Mouse (Mus musculus) megakaryocyte, embryonic 14.5 days (primary cell): ENCODE measurements around the gene Eepd1.

Experiments
- FLI1 ChIP-seq: IDR thresholded peaks from 2 replicates; pipeline ENCODE4 v1.6.1; 2012; ENCODE audit warnings: low read length, inconsistent platforms, mixed read lengths
- GATA1 ChIP-seq: IDR thresholded peaks from 3 replicates; pipeline ENCODE4 v1.6.1; 2012; ENCODE audit warnings: mixed read lengths, low read length, inconsistent platforms, borderline replicate concordance

DNA sequence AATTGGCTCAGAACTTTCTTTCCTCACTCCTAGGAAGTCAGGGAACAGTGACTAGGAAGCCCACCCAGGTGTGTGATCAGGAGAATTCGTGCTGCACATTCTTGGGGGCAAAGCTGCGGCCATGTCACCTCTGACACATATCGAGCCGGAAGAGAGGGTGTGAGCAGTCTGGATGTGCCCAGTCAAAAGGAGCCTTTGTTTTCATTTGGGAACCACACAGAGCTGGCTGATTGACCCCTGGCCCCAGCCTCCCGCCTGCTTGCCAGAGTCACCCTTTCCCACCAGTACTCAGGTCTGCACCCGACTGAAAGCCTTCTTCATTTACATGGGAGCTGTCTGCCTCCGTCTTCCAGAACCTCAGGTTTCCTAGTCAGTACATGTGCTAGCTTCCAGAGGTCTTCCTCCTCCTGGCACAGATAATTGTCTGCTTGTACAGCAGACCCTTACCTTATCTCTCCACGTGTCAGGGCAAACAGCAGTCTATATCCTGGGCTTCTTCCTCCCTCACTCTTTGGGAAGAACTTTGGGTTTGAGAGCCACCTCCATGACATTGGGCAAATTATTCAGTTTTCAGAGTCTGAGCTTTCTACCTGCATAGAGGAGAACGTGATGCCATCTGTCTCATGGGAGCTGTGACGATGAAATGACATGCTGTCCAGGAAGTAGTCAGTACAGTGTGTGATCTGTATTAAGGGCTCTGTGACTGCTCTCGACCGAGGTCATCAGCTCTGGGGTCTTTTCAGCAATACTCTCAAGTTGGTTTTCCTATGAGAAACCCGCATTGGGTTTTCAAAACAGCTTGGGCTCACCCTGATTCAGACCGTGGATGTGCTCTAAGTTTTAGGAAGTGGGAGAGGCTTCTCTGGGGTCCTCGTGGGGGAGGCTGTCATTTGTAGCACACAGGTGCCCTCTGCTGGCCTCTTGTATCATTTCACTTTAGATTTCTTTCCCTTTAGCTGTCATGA is 110.3 kb downstream of the Eepd1 start:
- no peak for TF ChIP-seq GATA1
- no peak for TF ChIP-seq FLI1
